Mouse (Mus musculus): Measurements from ENCODE around the gene Zbtb20.

DNA sequence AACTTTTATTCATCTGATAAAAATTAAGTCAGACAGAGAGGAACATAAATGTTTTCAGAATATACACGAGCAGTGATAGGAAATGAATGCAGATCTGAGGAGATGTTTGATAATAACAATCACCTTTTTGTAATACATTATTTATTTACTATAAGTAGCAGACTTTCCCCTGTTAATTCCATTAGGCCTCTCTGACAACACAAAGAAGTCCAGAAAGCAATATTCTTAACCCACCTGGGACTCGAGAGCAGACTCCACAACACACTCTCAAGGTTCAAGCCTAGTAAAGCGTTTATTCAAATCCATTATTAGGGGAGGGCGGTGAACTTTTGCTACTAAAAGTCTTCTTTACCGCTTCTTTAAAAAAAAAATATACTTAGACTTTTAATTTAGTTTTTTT, 33.2 kb downstream of the Zbtb20 start:
- TF ChIP-seq TAL1 (IDR thresholded peaks at IDR 0.05; ENCODE audit: low read length) (no peak), GATA1 (IDR thresholded peaks at IDR 0.05; ENCODE audit: low read length) (no peak)

Data from erythroblast, embryonic 14.5 days (primary cell).